Mouse (Mus musculus): ENCODE results near the gene Adrb1.
"Not testable (repeated sequence)": the region's sequence is repeated elsewhere in the genome, so short reads cannot be mapped to it uniquely, and the experiment has no call there.

Adrb1 gene

GRCm38 (mm10) chr19:56750709-56751108, 28.7 kb downstream of the Adrb1 start:
- DNase-seq: no peak

- DNase-seq: not testable (repeated sequence)
Measured at GRCm38 (mm10) chr19:56754456-56754855, 32.5 kb downstream of the Adrb1 start.

GRCm38 (mm10) chr19:56756412-56756811, 34.4 kb downstream of the Adrb1 start:
- DNase-seq: no peak

- no peak for DNase-seq
Measured at GRCm38 (mm10) chr19:56758311-56758710, 36.3 kb downstream of the Adrb1 start.

GRCm38 (mm10) chr19:56759740-56760139, 37.7 kb downstream of the Adrb1 start:
- DNase-seq: no peak

DNA sequence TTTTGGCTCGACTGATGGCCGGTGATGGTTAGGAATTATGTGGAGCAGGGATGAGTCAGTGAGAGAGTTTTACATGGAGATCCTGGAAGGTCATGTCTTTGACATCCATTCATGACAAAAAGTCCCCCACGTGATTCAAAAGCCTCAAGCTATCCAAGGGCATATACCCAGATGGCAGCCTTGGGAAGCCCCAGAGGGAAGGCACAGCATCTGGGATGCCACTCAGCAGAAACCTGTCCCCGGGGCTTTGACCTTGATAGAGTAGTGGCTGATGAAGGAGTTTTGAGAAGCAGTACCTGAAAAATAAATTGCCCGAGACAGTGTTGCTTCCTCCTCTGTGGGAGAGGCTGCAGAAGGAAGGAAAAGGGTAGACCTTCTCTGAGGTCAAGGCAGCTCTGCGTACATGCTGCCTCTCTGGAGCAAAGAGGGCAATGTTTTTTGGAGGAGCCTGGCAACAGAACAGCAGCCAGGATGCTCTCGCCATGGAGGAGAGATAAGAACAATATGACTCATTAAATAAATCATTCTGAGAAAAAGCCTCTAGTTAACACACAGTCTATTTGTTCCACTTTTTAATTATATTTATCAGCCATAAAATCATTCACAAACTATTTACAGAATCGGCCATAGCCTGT, 38.4 kb downstream of the Adrb1 start:
- DNase-seq: no peak

GRCm38 (mm10) chr19:56761096-56761495, 39.1 kb downstream of the Adrb1 start:
- no peak for DNase-seq

- DNase-seq: no peak
Measured at GRCm38 (mm10) chr19:56761727-56762126, 39.7 kb downstream of the Adrb1 start.

DNA sequence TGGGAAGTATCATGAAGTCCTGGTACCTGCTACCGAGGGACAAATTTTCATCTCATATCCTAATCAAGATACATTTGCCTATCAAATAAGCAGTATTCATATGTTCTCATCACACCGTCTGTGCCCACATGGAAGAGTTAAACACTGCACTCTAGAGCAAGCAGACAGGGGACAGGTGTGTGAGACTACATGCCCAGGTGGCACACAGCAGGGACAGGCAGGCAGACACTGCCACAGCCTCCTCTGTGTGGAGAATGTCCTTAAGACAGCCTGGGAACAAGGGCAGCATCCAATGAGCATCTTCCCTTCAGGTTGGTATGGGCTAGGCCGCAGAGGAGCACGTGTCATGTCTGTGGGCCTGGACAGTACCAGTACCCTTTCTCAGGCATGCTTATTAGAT, 40.7 kb downstream of the Adrb1 start:
- peak; percentile 51 to 63 for DNase-seq

DNA sequence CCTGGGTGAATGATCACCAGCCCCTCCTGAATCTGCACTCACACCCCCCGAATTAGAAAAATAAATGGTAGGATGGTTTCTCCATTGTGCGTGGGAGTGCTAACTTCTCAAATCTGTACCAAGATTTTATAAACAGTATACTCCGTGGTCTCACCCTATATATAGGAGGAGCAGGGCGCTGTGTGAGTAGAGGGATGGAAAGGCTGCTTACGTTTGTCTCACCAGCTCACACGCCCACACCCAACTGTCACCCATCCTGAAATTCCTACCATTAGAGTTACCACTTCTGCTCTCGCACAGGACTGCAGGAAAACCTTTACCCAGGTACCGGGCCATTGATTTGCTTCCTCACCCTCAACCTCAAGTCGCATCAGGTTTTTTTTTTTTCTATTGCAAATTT, 47.0 kb downstream of the Adrb1 start:
- no peak for DNase-seq

DNA sequence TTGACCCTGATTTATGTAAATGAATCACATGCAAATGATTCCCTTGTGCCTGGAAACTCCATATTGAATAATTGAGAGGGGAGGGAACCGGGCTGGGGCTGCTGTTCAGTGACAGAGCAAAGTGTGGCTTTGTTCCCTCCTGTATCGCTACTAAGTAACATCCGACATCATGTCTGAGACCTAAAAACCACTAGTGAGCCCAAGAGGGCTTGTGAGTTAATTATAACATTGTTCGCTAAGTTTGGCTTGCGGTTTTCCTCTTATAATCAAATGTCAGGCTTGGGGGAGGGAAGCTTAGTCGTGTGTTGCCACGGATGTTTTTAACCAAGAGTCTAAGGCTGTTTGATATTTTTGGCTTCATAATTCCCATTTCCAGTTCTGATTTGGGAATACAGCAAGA, 50.2 kb downstream of the Adrb1 start:
- DNase-seq: no peak

GRCm38 (mm10) chr19:56773393-56773971, 51.5 kb downstream of the Adrb1 start:
- DNase-seq: no peak

DNA sequence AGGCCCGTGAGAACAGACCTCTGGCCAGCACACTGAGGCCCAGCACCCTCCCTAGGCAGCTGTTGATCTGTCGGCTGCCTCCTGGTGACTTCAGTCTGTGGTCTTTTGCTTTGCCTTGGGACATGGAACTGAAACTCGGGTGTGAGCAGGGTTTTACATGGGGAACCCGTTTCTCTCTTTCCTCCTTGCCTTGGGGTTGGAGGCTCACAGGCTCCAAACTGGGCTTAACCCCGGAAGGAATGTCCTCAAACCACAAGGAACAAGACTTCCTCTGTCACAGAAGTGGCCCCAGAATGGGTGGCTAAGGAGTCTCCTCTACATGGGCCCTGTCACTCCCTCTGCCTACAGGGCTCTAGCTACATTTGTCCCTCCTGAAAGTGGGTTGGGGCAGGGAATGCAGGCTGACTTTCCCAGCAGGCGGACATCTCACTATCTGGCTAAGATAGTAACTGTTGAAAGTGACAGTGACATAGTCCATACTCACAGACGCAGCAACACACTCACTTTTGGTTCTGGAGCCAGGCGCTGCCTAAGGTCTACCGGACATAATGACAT, 52.5 kb downstream of the Adrb1 start:
- no peak for DNase-seq

- DNase-seq: peak; percentile 40 to 48
Measured at GRCm38 (mm10) chr19:56774971-56775892, 53.2 kb downstream of the Adrb1 start.

DNA sequence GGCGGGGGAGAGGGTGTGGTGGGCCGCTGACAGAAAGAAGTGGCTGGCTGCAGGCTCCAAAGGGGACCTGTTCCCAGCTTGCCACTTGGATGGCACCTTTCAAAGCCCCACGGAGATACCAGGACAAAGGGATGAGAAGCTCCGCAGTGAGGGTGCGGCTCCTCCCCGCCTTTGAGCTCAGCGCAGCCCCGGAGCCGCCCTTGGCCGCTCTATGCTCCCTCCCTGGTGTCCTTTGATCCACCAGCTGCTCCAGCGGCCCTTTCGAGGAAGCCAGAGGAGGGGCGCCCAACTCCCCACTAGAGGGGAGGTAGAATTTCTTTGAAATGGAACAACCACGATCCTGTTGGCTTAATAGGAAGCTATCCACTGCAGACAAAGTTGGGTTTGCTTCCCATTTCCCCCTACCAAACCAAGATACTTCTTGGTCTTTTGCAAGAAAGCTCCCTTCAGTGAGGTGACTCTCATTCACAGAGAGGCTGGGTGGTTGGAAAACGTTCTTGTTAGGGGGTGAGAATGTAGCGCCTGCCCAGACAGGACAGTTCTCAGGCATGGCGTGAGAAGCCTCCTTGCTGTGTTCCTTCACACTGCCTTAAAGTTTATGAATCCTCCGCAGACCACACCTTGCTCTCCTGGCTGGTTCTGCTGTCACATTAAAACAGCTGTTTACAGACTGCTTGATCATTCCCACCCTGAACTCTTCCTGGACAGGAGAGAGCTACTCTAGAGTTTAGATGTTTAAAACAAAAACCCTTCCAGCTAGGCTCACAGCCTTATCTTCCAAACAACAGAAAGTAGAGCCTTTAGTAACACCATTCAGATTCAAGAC, 54.1 kb downstream of the Adrb1 start:
- peak in 1 of 2 experiments; percentile 16 for DNase-seq

- DNase-seq: peak; percentile 74 to 76
Measured at GRCm38 (mm10) chr19:56776719-56777382, 54.9 kb downstream of the Adrb1 start.

GRCm38 (mm10) chr19:56778532-56778931, 56.5 kb downstream of the Adrb1 start:
- DNase-seq: not testable (repeated sequence)
